Mouse (Mus musculus): ENCODE results near the gene Kpna1. TPM values are rescaled to one million over a fixed set of nuclear protein-coding genes. Genes with fewer than 3 reads are reported as not detected.

Kpna1 gene
- total and polyA plus RNA-seq, 3 experiments = 24.5 to 34.9 TPM; not detected in 1

DNA sequence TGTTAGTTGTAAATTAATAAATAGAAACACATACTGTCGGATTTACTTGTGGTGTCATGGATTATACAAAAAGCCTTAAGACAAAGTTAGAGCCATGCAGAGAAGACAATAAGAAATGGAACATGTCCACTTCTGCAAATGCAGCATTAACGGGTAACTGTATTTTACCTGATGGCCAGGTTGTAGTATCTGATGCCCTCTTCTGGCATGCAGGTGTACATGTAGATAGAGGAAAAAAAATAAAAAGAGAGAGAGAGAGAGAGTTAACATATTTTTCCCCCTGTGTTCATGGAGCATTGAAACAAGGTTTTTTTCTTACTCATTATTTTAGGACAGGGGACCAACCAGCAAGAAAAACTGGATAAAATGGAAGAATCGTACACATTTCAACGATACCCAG is 11.2 kb upstream of the Kpna1 start:
- no peaks in the 10 kb centered on the region for H3K4me1 ChIP-seq (ENCODE audit: control insufficient read depth in 1 of 2, insufficient read depth in 2 of 2, low read length in 2 of 2)
- H3K4me3 ChIP-seq (ENCODE audit: control insufficient read depth in 1 of 2, insufficient read depth in 1 of 2, low read depth in 2 of 2, low read length in 2 of 2) = no peak overlapping the region
- no peak overlapping the region for H3K27ac ChIP-seq (ENCODE audit: control insufficient read depth, low read depth, low read length)
- no peak overlapping the region for H3K9ac ChIP-seq (ENCODE audit: control insufficient read depth, low read depth, low read length, poor library complexity, severe bottlenecking)
- H3K36me3 ChIP-seq (ENCODE audit: control insufficient read depth in 1 of 2, insufficient read depth in 2 of 2, low read length in 2 of 2) = peaks cover 0 to 2% of the 10 kb centered on the region in 2 experiments; a peak in 2 of 4 replicates
- H3K9me3 ChIP-seq (replicated peaks; ENCODE audit: insufficient read depth, low read length) = no peaks in the 10 kb centered on the region
- DNase-seq (ENCODE audit: low read depth, low spot score) = no peak
- TF ChIP-seq SIN3A (IDR thresholded peaks at IDR 0.05; ENCODE audit: low read length) = no peak
- TF ChIP-seq CHD2 (IDR thresholded peaks at IDR 0.05; ENCODE audit: low read length) = no peak
- no peak for TF ChIP-seq MAFK (IDR thresholded peaks at IDR 0.05; ENCODE audit: borderline replicate concordance, low read depth, low read length)
- no peak for TF ChIP-seq ZKSCAN1 (IDR thresholded peaks at IDR 0.05; ENCODE audit: low read depth, low read length)
- TF ChIP-seq MEF2A (IDR thresholded peaks at IDR 0.05; ENCODE audit: extremely low read depth, insufficient replicate concordance, low read depth, low read length, poor library complexity, severe bottlenecking) = no peak
- no peak for TF ChIP-seq USF2 (IDR thresholded peaks at IDR 0.05; ENCODE audit: borderline replicate concordance in 1 of 2, insufficient read depth in 1 of 2, low read depth in 1 of 2, low read length in 2 of 2)
- no peak for TF ChIP-seq USF1 (IDR thresholded peaks at IDR 0.05; ENCODE audit: low read depth, low read length)
- no peak for TF ChIP-seq GABPA (IDR thresholded peaks at IDR 0.05; ENCODE audit: low read depth, low read length)
- TF ChIP-seq EP300 (IDR thresholded peaks at IDR 0.05; ENCODE audit: low read depth in 1 of 2, low read length in 2 of 2) = no peak
- TF ChIP-seq HCFC1 (IDR thresholded peaks at IDR 0.05; ENCODE audit: low read depth, low read length) = no peak
- no peak for TF ChIP-seq NRF1 (IDR thresholded peaks at IDR 0.05; ENCODE audit: insufficient read depth, low read depth, low read length, poor library complexity, severe bottlenecking)
- no peak for TF ChIP-seq MXI1 (IDR thresholded peaks at IDR 0.05; ENCODE audit: low read depth, low read length)
- TF ChIP-seq POLR2AphosphoS2 (IDR thresholded peaks at IDR 0.05; ENCODE audit: low read length) = no peak
- 0 out of 2 replicates have a peak, but pooled peaks have one; percentile 54 for TF ChIP-seq ZNF384 (IDR thresholded peaks at IDR 0.05; ENCODE audit: low read depth, low read length)
- TF ChIP-seq ZMIZ1 (IDR thresholded peaks at IDR 0.05; ENCODE audit: low read depth, low read length) = no peak
- TF ChIP-seq GATA1 (IDR thresholded peaks at IDR 0.05; ENCODE audit: low read depth, low read length) = no peak
- no peak for TF ChIP-seq JUND (IDR thresholded peaks at IDR 0.05; ENCODE audit: low read depth, low read length)
- TF ChIP-seq MYB (IDR thresholded peaks at IDR 0.05; ENCODE audit: low read depth, low read length) = no peak
- TF ChIP-seq MAX (IDR thresholded peaks at IDR 0.05; ENCODE audit: low read length) = no peak
- TF ChIP-seq CTCF (IDR thresholded peaks at IDR 0.05 in 2 of 3, conservative IDR thresholded peaks at IDR 0.05 in 1 of 3; ENCODE audit: control insufficient read depth in 1 of 3, insufficient read depth in 1 of 3, low read depth in 2 of 3, low read length in 3 of 3, poor library complexity in 1 of 3, severe bottlenecking in 1 of 3) = 0 out of 6 replicates have a peak, but pooled peaks of 1 of the 3 experiments have one; percentile 8
- TF ChIP-seq UBTF (IDR thresholded peaks at IDR 0.05; ENCODE audit: borderline replicate concordance, insufficient read depth, low read depth, low read length) = no peak
- 0 out of 2 replicates have a peak, but pooled peaks have one; percentile 10 for TF ChIP-seq SMC3 (IDR thresholded peaks at IDR 0.05; ENCODE audit: low read depth, low read length)
- TF ChIP-seq MYC (IDR thresholded peaks at IDR 0.05; ENCODE audit: low read depth, low read length) = no peak
- no peak for TF ChIP-seq POLR2AphosphoS5 (IDR thresholded peaks at IDR 0.05; ENCODE audit: borderline replicate concordance, low read depth, low read length)
- TF ChIP-seq TAL1 (IDR thresholded peaks at IDR 0.05; ENCODE audit: low read length) = no peak
- no peak for TF ChIP-seq BHLHE40 (IDR thresholded peaks at IDR 0.05; ENCODE audit: borderline replicate concordance, low read depth, low read length)
- no peaks in the 10 kb centered on the region for H3K79me2 ChIP-seq (ENCODE audit: control insufficient read depth, insufficient read depth, low read length, poor library complexity)
- no peaks in the 10 kb centered on the region for H3K27me3 ChIP-seq (ENCODE audit: control insufficient read depth in 1 of 2, insufficient read depth in 2 of 2, low read length in 2 of 2)
